Mouse (Mus musculus): ENCODE measurements around the gene Zpld1.
A peak's percentile ranks its signal among the peaks of the same experiment; 100 is the strongest.

Gene Zpld1

GRCm38 (mm10) chr16:55297886-55298285 is at the start of gene Zpld1:
Gene Zpld1, minus strand, starts transcription at chr16:55297986.
- DNase-seq (ENCODE audit: low read depth): no peak

GRCm38 (mm10) chr16:55345644-55346043 is 47.9 kb upstream of the Zpld1 start:
- no peak for DNase-seq (ENCODE audit: low read depth)

GRCm38 (mm10) chr16:55321542-55322514 is 24.0 kb upstream of the Zpld1 start:
- DNase-seq (ENCODE audit: low read depth): no peak

- DNase-seq (ENCODE audit: low read depth): no peak
These were observed 19.2 kb upstream of the Zpld1 start for GRCm38 (mm10) chr16:55316996-55317395.

GRCm38 (mm10) chr16:55312106-55312505 is 14.3 kb upstream of the Zpld1 start:
- DNase-seq (ENCODE audit: low read depth): no peak

GRCm38 (mm10) chr16:55282696-55283095 is 15.1 kb downstream of the Zpld1 start:
- DNase-seq (ENCODE audit: low read depth): no peak

GRCm38 (mm10) chr16:55277447-55277846 is 20.3 kb downstream of the Zpld1 start:
- peak; percentile 8 for DNase-seq (ENCODE audit: low read depth)

- DNase-seq (ENCODE audit: low read depth): no peak
These were observed 32.5 kb downstream of the Zpld1 start for GRCm38 (mm10) chr16:55265281-55265680.

GRCm38 (mm10) chr16:55260862-55261574 is 36.8 kb downstream of the Zpld1 start:
- no peak for DNase-seq (ENCODE audit: low read depth)

GRCm38 (mm10) chr16:55259719-55260118 is 38.1 kb downstream of the Zpld1 start:
- no peak for DNase-seq (ENCODE audit: low read depth)

- no peak for DNase-seq (ENCODE audit: low read depth)
These were observed 56.8 kb downstream of the Zpld1 start for GRCm38 (mm10) chr16:55240996-55241395.

GRCm38 (mm10) chr16:55228995-55229622 is 68.7 kb downstream of the Zpld1 start:
- no peak for DNase-seq (ENCODE audit: low read depth)

- no peak for DNase-seq (ENCODE audit: low read depth)
These were observed 93.8 kb downstream of the Zpld1 start for GRCm38 (mm10) chr16:55203945-55204344.

GRCm38 (mm10) chr16:55190397-55190796 is 107.4 kb downstream of the Zpld1 start:
- DNase-seq (ENCODE audit: low read depth): no peak

GRCm38 (mm10) chr16:55185370-55185769 is 112.4 kb downstream of the Zpld1 start:
- no peak for DNase-seq (ENCODE audit: low read depth)
